Comparison of ENCODE assay signal across 17 mouse cellular contexts in the genomic region with DNA sequence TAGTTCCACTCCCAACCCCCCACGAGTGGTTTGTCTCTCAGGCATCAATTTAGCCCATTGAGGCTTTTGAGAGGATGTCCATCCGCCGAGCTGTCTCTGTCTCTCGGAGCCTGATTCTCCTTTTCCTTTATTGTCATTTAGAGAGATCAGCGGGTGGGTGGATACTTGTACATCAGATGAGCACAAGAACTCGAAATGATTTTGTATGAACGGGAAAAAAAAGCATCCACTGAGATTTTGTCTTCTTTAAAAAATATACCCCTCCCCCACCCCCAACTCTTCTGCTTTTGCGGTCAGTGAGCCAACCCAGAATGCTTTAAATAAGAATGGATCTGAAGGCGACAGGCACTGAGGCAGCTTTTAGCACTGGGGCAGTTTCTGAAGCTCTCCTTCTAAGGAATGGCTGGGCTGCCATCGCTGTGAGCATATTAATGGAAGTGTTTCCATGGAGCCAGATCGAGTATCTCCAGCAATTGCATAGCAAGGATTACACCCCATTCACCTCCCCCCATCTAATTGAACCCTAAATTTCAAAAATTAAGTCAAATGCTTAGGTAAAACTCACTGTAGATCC.
DNase-seq lines count a peak whose midpoint lies in the region; ATAC-seq and TF ChIP-seq lines count a peak whose summit lies in the region.
"Had no signal": no experiment of that assay in that cellular context is flagged by ENCODE, and none has a peak within 500 bp of the region (broad histone marks: within the 10 kb centered on the region; RNA-seq: fewer than 3 reads in every experiment).

No protein-coding gene starts in this region.

- intact Hi-C loops in left cerebral cortex, postnatal 14 days (cut with DNase I): no loop called here
- intact Hi-C loops in gastrocnemius, postnatal 14 days (cut with DNase I; ENCODE audit: low total_unique reads): loop anchor here (10.0 kb wide), 1 partner anchor 119 kb away; no protein-coding TSS in a partner anchor

- no peaks in the 10 kb centered on the region for H3K36me3 ChIP-seq in hindbrain, embryonic 16.5 days (ENCODE audit: control insufficient read depth, insufficient read depth, low read length)
- H3K36me3 ChIP-seq in midbrain, postnatal 0 days (ENCODE audit: insufficient read depth, low read length): no peaks in the 10 kb centered on the region
- H3K36me3 ChIP-seq: embryonic facial prominence, embryonic 12.5 days; heart, embryonic 15.5 days; limb, embryonic 13.5 days had no signal

- no peaks in the 10 kb centered on the region for H3K27me3 ChIP-seq in hindbrain, embryonic 16.5 days (replicated peaks; ENCODE audit: control insufficient read depth, insufficient read depth, low read length)
- no peaks in the 10 kb centered on the region for H3K27me3 ChIP-seq in midbrain, postnatal 0 days (ENCODE audit: insufficient read depth, low read length)
- H3K27me3 ChIP-seq: embryonic facial prominence, embryonic 12.5 days; heart, embryonic 15.5 days; limb, embryonic 13.5 days had no signal

- no peak overlapping the region for H3K9ac ChIP-seq in hindbrain, embryonic 16.5 days (ENCODE audit: low read depth, low read length)
- H3K9ac ChIP-seq in midbrain, postnatal 0 days (replicated peaks; ENCODE audit: low read length, poor library complexity, severe bottlenecking): no peak overlapping the region
- H3K9ac ChIP-seq: embryonic facial prominence, embryonic 12.5 days; heart, embryonic 15.5 days; limb, embryonic 13.5 days had no signal

- no peak for TF ChIP-seq POLR2A in brain, embryonic 14.5 days (IDR thresholded peaks at IDR 0.05; ENCODE audit: borderline replicate concordance, extremely low read depth, insufficient read depth, insufficient read length, poor library complexity, severe bottlenecking)

- H3K9me3 ChIP-seq in hindbrain, embryonic 16.5 days (ENCODE audit: control insufficient read depth, low read length): no peaks in the 10 kb centered on the region
- no peaks in the 10 kb centered on the region for H3K9me3 ChIP-seq in midbrain, postnatal 0 days (ENCODE audit: low read length)
- H3K9me3 ChIP-seq: embryonic facial prominence, embryonic 12.5 days; heart, embryonic 15.5 days; limb, embryonic 13.5 days had no signal

- peak; percentile 46 to 59 for DNase-seq in left cerebral cortex, postnatal 14 days (ENCODE audit: low spot score in 2 of 2)
- no peak for DNase-seq in left cerebral cortex, adult 11 months (ENCODE audit: low spot score)
- DNase-seq in brain, embryonic 14.5 days (ENCODE audit: low read depth): peak; percentile 70
- peak; percentile 55 for DNase-seq in midbrain, postnatal 0 days (ENCODE audit: low spot score)
- DNase-seq in gastrocnemius, postnatal 14 days: no peak
- DNase-seq: adrenal gland, postnatal 25 days; cerebellum, postnatal 10 days; heart, adult 18-20 months; kidney, adult 9 months; lung, postnatal 36 days; right cerebral cortex, adult 18-20 months; thymus, postnatal 4 days had no signal

- H3K27ac ChIP-seq in hindbrain, embryonic 16.5 days (ENCODE audit: low read depth, low read length): peak overlapping the region; percentile 54; the same call in 1 of the 2 replicates
- peak overlapping the region; percentile 32; the same call in 1 of the 2 replicates for H3K27ac ChIP-seq in midbrain, postnatal 0 days (ENCODE audit: low read depth, low read length)
- H3K27ac ChIP-seq: embryonic facial prominence, embryonic 12.5 days; heart, embryonic 15.5 days; limb, embryonic 13.5 days had no signal

- WGBS in hindbrain, embryonic 16.5 days: 11% methylated on average over 11 of the region's 11 CpGs
- WGBS in midbrain, postnatal 0 days: 12% methylated on average over 11 of the region's 11 CpGs

- TF ChIP-seq CTCF in brain, embryonic 14.5 days (IDR thresholded peaks at IDR 0.05; ENCODE audit: borderline replicate concordance, extremely low read depth, insufficient read depth, insufficient read length): no peak
- no peak for TF ChIP-seq CTCF in midbrain, postnatal 0 days (IDR thresholded peaks at IDR 0.05)

- peak overlapping the region; percentile 8 for H3K4me2 ChIP-seq in hindbrain, embryonic 16.5 days (ENCODE audit: low read length)
- H3K4me2 ChIP-seq in midbrain, postnatal 0 days (ENCODE audit: low read depth, low read length, poor library complexity, severe bottlenecking): no peak overlapping the region
- H3K4me2 ChIP-seq: embryonic facial prominence, embryonic 12.5 days; heart, embryonic 15.5 days; limb, embryonic 13.5 days had no signal

- ATAC-seq in hindbrain, embryonic 16.5 days: peak; percentile 82
- ATAC-seq in midbrain, postnatal 0 days (ENCODE audit: low FRiP score): no peak
- ATAC-seq in megakaryocyte, adult 5-6 weeks (ENCODE audit: poor library complexity, severe bottlenecking): no peak

- no peaks in the 10 kb centered on the region; the same call in 1 of the 2 replicates for H3K4me1 ChIP-seq in hindbrain, embryonic 16.5 days (ENCODE audit: control insufficient read depth, insufficient read depth, low read depth, low read length)
- no peaks in the 10 kb centered on the region for H3K4me1 ChIP-seq in midbrain, postnatal 0 days (ENCODE audit: insufficient read depth, low read length)
- H3K4me1 ChIP-seq: embryonic facial prominence, embryonic 12.5 days; limb, embryonic 13.5 days had no signal

- no peak overlapping the region for H3K4me3 ChIP-seq in hindbrain, embryonic 16.5 days (ENCODE audit: low read length)
- no peak overlapping the region for H3K4me3 ChIP-seq in midbrain, postnatal 0 days (ENCODE audit: low read depth, low read length)
- H3K4me3 ChIP-seq: embryonic facial prominence, embryonic 12.5 days; heart, embryonic 15.5 days; limb, embryonic 13.5 days had no signal

Comparison
In these comparisons a context has a peak if more than half of its experiments do, and no peak if none do; other contexts are left out.
1. DNase-seq: peak in left cerebral cortex, postnatal 14 days (2 of 2), brain, embryonic 14.5 days (single experiment) and midbrain, postnatal 0 days (single experiment); none in left cerebral cortex, adult 11 months (single experiment) and gastrocnemius, postnatal 14 days (single experiment).